11 mouse cellular contexts compared by ENCODE assay signal in the genomic region with DNA sequence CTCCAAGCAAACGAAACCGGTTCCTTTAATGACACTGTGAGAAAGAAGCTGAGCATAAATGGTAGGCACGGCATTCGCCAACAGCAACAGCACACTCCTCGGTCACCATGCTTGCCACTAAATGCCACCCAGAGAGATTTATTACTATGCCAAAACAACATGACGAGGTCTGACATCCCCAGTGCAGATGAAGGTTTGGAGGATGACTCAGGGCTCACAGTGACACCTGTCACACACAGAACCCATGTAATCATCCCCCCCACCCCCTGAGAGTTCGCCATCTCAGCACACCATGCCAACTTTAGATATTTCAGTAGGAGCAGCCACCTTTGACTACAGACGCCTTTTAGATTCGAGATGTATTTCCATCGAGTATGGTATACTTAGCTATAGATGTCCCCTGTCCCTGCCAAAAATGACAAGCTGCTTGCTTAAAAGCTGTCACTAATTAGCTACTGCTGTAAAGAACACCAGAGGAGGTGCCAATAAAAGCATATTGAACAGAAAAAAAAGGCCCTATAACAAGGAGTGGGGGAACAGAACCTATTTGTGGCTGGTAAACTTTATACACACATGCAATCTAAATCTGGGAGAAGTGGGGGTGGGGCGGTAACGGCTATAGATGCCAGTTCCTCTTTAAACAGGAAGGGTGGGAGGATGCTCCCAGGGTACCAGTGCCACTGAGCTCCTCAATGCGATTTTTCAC. TPM values are rescaled to one million over a fixed set of nuclear protein-coding genes. Genes with fewer than 3 reads are reported as not detected.
DNase-seq lines count a peak whose midpoint lies in the region; ATAC-seq and TF ChIP-seq lines count a peak whose summit lies in the region.
"Had no signal": no experiment of that assay in that cellular context is flagged by ENCODE, and none has a peak within 500 bp of the region (broad histone marks: within the 10 kb centered on the region; RNA-seq: fewer than 3 reads in every experiment).

No protein-coding gene starts in this region.

- H3K27me3 ChIP-seq in heart, embryonic 12.5 days (replicated peaks) = no peaks in the 10 kb centered on the region
- H3K27me3 ChIP-seq in intestine, postnatal 0 days (replicated peaks; ENCODE audit: control insufficient read depth, insufficient read depth, low read length) = no peaks in the 10 kb centered on the region
- H3K27me3 ChIP-seq: heart, embryonic 13.5 days had no signal

- peak; percentile 94 for DNase-seq in heart, adult 11 months
- peak; percentile 73 to 77 for DNase-seq in B cell, adult 2 months
- peak; percentile 50 for DNase-seq in right cerebral cortex, adult 18-20 months
- DNase-seq in adrenal gland, postnatal 14 days = no peak
- DNase-seq in kidney, postnatal 25 days = no peak
- DNase-seq: adrenal gland, adult 2 months; kidney, adult 11 months had no signal

- no peak overlapping the region for H3K27ac ChIP-seq in heart, embryonic 12.5 days (ENCODE audit: poor library complexity, severe bottlenecking)
- no peak overlapping the region for H3K27ac ChIP-seq in intestine, postnatal 0 days (ENCODE audit: low read depth, low read length)

- H3K4me3 ChIP-seq in heart, embryonic 12.5 days = no peak overlapping the region
- H3K4me3 ChIP-seq in intestine, postnatal 0 days (ENCODE audit: low read depth, low read length) = no peak overlapping the region
- H3K4me3 ChIP-seq: heart, embryonic 13.5 days had no signal

- ATAC-seq in heart, embryonic 12.5 days (ENCODE audit: insufficient number of reproducible peaks, low FRiP score) = no peak
- peak; percentile 62 for ATAC-seq in granulocyte monocyte progenitor cell, adult 5-6 weeks (replicated peaks; ENCODE audit: poor library complexity, severe bottlenecking)
- no peak for ATAC-seq in intestine, postnatal 0 days

- no peak overlapping the region for H3K4me2 ChIP-seq in heart, embryonic 12.5 days
- H3K4me2 ChIP-seq in intestine, postnatal 0 days (replicated peaks; ENCODE audit: low read depth) = no peak overlapping the region
- H3K4me2 ChIP-seq: heart, embryonic 13.5 days had no signal

- 85% methylated on average over 13 of the region's 13 CpGs for WGBS in heart, embryonic 12.5 days
- WGBS in intestine, postnatal 0 days = 71% methylated on average over 13 of the region's 13 CpGs

- peaks cover 5% of the 10 kb centered on the region; the same call in 1 of the 2 replicates for H3K36me3 ChIP-seq in heart, embryonic 12.5 days
- H3K36me3 ChIP-seq in intestine, postnatal 0 days (ENCODE audit: control insufficient read depth, insufficient read depth) = no peaks in the 10 kb centered on the region
- H3K36me3 ChIP-seq: heart, embryonic 13.5 days had no signal

- no peaks in the 10 kb centered on the region for H3K9me3 ChIP-seq in heart, embryonic 12.5 days (replicated peaks)
- H3K9me3 ChIP-seq in intestine, postnatal 0 days (ENCODE audit: control insufficient read depth) = no peaks in the 10 kb centered on the region
- H3K9me3 ChIP-seq: heart, embryonic 13.5 days had no signal

- TF ChIP-seq CTCF in intestine, postnatal 0 days (IDR thresholded peaks at IDR 0.05; ENCODE audit: low read depth) = no peak

- no peak overlapping the region for H3K9ac ChIP-seq in heart, embryonic 12.5 days
- no peak overlapping the region for H3K9ac ChIP-seq in intestine, postnatal 0 days (ENCODE audit: low read depth, low read length)
- H3K9ac ChIP-seq: heart, embryonic 13.5 days had no signal

- H3K4me1 ChIP-seq in heart, embryonic 12.5 days (replicated peaks) = peaks cover 71% of the 10 kb centered on the region
- H3K4me1 ChIP-seq in intestine, postnatal 0 days (replicated peaks; ENCODE audit: control insufficient read depth, insufficient read depth, low read length) = peaks cover 5% of the 10 kb centered on the region

RNA-seq across cellular contexts. Expression of gene Stat5b, which starts 24.2 kb away (rescaled TPM):
- polyA plus RNA-seq in heart, embryonic 12.5 days (2016; fragmentation: Nextera tagmentation; extraction: Ambion mirVana) = 35.0 and 35.3 TPM in 2 replicates
- 35.5 and 40.5 TPM in 2 replicates for total RNA-seq in granulocyte monocyte progenitor cell, adult 5-6 weeks (2014; fragmentation: Nextera tagmentation)
- total RNA-seq in granulocyte monocyte progenitor cell, adult 5-6 weeks (2017) = 36.8 and 37.1 TPM in 2 replicates
- total RNA-seq in adrenal gland, postnatal 14 days (2021) = 72.8 and 74.6 TPM in 2 replicates
- 13.0 and 13.3 TPM in 2 replicates for polyA plus RNA-seq in intestine, postnatal 0 days (2015; fragmentation: Nextera tagmentation; extraction: Ambion mirVana)

RNA-seq across cellular contexts. Expression of gene Stat5a, which starts 32.8 kb away (rescaled TPM):
- polyA plus RNA-seq in heart, embryonic 12.5 days (2016; fragmentation: Nextera tagmentation; extraction: Ambion mirVana) = 6.6 and 8.3 TPM in 2 replicates
- total RNA-seq in granulocyte monocyte progenitor cell, adult 5-6 weeks (2014; fragmentation: Nextera tagmentation) = 33.7 and 36.6 TPM in 2 replicates
- 28.9 and 29.0 TPM in 2 replicates for total RNA-seq in granulocyte monocyte progenitor cell, adult 5-6 weeks (2017)
- total RNA-seq in adrenal gland, postnatal 14 days (2021) = 37.8 and 44.2 TPM in 2 replicates
- 4.8 TPM in 2 replicates for polyA plus RNA-seq in intestine, postnatal 0 days (2015; fragmentation: Nextera tagmentation; extraction: Ambion mirVana)

RNA-seq across cellular contexts. Expression of gene Ghdc, which starts 55.6 kb away (rescaled TPM):
- polyA plus RNA-seq in heart, embryonic 12.5 days (2016; fragmentation: Nextera tagmentation; extraction: Ambion mirVana) = 6.5 and 7.0 TPM in 2 replicates
- total RNA-seq in granulocyte monocyte progenitor cell, adult 5-6 weeks (2014; fragmentation: Nextera tagmentation) = 1.8 and 1.9 TPM in 2 replicates
- 3.1 and 3.4 TPM in 2 replicates for total RNA-seq in granulocyte monocyte progenitor cell, adult 5-6 weeks (2017)
- 19.7 and 19.9 TPM in 2 replicates for total RNA-seq in adrenal gland, postnatal 14 days (2021)
- 5.2 and 5.5 TPM in 2 replicates for polyA plus RNA-seq in intestine, postnatal 0 days (2015; fragmentation: Nextera tagmentation; extraction: Ambion mirVana)

Comparison
In these comparisons a context has a peak if more than half of its experiments do, and no peak if none do; other contexts are left out.
1. DNase-seq: peak in heart, adult 11 months (single experiment), B cell, adult 2 months (2 of 2) and right cerebral cortex, adult 18-20 months (single experiment); none in adrenal gland, postnatal 14 days (single experiment) and kidney, postnatal 25 days (0 of 2).